Mouse (Mus musculus): ENCODE data around the gene Baz1b.

Gene Baz1b

GRCm38 (mm10) chr5:135186621-135187348, at the start of gene Baz1b:
Gene Baz1b, plus strand, starts transcription at chr5:135187264.
- in situ Hi-C loops (cut with MboI): no loop called here

DNA sequence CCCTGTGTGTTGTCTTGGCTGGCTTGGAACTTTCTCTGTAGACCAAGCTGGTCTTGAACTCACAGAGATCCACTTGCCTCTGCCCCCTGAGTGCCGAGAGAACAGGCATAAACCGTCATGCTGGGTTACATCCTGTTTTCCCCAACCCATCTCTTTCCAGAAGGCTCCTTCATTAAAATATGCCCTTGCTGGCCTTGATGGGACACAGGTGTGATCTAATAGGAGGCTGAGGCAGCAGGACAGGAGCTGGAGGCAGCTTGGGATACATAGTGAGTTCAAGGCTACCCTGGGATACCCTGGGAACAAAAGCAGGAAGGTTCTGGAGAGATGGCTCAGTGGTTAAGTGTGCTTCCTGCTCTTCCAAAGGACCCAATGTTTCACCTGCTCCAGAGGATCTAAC, 47.2 kb upstream of the Baz1b start:
- in situ Hi-C loops (cut with MboI): no loop called here

- in situ Hi-C loops (cut with MboI): no loop called here
Measured at GRCm38 (mm10) chr5:135144469-135144868, 42.6 kb upstream of the Baz1b start.

DNA sequence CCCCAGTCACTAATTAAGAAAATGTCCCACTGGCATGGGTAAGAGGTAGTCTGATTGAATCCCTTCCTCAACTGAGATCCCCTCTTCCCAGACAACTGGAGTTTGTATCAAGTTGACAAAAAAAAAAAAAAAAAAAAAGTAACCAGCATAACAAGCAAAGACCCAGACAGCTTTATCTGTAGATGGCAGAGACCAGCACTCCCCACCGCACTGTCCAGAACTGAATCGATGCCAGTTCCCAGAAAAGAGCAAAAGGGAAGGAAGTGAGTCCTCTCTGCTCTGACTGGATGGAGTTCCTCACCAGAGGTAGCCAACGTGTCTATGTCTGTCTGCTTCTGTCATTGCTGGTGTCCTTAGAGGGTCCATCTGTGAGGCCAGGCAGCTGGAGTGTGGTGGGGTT, 41.5 kb upstream of the Baz1b start:
- in situ Hi-C loops (cut with MboI): no loop called here

- in situ Hi-C loops (cut with MboI): no loop called here
Measured at GRCm38 (mm10) chr5:135145955-135146354, 41.1 kb upstream of the Baz1b start.

- in situ Hi-C loops (cut with MboI): no loop called here
Measured at GRCm38 (mm10) chr5:135148715-135149052, 38.4 kb upstream of the Baz1b start.

DNA sequence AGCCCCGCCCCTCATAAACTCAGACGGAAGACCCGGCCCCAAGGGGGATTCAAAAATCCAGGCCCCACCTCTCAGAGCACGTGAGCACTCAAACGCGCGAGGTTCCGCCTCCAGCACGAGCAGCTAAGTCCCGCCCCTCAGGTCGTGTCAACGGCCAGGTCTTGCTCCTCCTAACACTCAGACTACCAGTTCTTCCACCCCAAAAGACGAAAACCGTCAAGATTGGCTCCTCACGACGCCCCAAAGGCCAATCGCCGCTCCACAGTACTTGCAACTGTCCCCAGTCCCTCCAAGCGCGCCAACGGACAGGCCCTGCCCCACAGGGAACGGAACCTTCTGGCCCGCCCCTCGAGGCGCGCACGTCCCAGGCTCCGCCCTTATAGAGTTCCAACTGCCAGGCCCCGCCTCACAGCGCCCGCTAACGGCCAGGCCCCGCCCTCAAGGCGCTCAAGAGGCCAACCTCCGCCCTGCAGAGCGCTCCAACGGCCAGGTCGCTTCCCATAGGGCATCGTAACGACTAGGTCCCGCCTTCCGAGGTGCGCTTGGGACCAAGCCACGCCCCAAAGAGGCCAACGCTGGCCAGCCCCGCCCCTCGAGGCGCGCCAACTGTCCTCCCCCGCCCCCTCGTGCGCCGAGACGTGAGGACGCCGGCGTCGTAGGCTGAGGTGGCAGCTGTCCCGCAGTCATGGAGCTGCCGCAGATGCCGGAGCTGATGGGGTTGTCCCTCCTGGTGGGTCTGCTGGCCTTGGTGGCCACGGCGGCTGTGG, 37.8 kb upstream of the Baz1b start, which contains the start of gene Tbl2:
TSS of gene Tbl2 (plus strand) at position 605 of the 767 bp plus-strand sequence.
- in situ Hi-C loops (cut with MboI): no loop called here

DNA sequence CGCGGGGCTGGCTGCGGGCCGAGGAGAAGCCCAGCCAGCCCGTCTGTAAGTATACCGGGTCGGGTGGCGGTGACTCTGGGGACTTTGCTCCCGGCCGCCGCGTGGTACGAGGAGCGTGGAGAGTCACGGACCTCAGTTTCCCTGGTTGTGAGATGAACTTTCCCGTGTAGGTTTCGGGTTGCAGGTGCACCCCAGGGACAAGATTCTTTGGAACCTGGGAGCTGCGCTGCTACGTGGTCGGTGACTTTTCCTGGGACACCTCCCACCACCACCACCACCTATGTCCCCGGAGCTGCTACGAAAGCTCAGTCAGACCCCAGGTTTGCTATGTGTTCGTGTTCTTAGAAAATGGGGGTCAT, 37.3 kb upstream of the Baz1b start:
- in situ Hi-C loops (cut with MboI): no loop called here

DNA sequence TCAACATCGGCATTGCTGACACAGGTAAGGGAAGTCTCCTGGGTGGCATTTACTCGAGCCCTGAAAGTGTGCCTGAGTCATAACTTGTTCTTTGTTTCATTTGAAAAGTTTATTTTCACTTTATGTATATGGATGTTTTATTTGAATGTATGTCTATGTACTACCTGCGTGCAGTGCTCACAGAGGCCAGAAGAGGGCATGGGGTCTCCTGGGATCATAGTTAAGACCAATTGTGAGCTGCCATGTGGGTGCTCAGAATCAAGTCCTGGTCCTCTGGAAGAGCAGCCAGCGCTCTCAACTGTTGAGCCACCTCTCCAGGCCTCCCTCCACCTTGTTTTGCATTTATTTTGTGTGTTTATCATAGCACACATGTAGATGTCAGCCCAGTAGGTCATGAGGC, 30.6 kb upstream of the Baz1b start:
- in situ Hi-C loops (cut with MboI): no loop called here

DNA sequence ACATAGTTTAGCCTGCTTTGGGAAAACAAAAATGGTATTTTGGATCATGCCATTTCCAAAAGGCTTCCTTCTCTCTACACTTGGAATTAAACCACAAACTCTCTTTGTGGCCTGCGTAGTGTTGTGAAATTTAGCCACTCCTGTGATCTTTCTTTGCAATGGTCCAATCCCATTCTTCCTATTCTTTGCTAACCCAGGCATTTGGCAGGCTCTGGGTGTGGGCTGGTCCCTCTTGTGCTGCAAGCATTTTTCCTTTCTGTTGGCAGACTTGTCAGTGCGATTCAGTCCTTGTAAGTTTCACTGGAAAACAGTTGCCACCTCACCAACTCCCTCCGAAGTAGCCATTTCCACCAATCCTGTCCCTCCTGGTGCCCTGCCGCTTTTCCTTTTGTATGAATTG, 25.8 kb upstream of the Baz1b start:
- in situ Hi-C loops (cut with MboI): no loop called here

DNA sequence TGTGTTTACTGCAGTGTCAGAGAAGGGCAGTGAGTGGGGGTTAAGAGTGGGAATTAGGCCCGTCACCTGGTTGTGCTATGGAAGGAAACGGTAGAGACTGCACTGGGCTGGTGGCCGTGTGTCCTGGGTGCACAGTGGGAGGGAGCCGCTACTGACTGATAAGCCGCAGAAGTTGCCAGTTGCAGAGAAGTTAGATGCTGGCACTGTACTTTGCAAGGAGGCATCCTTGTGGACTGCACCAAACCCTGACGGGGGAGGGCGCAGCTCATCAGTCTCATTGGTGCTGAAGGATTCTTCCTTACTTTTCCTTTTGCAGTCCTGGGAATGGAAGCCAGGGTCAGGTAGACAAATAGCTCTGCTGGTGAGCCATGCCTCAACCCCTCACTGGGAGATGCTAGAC, 25.4 kb upstream of the Baz1b start:
- in situ Hi-C loops (cut with MboI): no loop called here

DNA sequence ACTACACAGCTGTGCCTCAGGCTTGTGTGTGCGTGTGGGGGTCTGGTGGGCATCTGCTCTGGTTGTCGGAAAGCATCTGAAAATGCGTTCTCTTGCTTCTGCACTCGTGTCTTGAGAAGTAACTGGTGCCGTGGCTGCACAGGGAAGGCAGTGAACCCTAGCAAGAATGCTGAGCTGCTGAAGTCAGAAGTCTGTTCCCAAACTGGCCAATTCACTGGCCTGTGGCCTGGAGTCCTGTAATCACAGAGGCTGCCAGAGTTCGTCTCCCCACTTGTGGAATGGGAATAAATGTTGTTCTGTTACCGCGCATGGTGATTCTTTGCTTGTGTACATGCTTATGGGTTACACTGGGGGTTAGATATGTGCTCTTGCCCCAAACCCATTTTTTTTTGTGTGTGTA, 24.7 kb upstream of the Baz1b start:
- in situ Hi-C loops (cut with MboI): no loop called here

GRCm38 (mm10) chr5:135162821-135163220, 24.2 kb upstream of the Baz1b start:
- in situ Hi-C loops (cut with MboI): no loop called here

- in situ Hi-C loops (cut with MboI): no loop called here
Measured at GRCm38 (mm10) chr5:135166909-135167308, 20.2 kb upstream of the Baz1b start.

GRCm38 (mm10) chr5:135167469-135167868, 19.6 kb upstream of the Baz1b start:
- in situ Hi-C loops (cut with MboI): no loop called here

GRCm38 (mm10) chr5:135168063-135169062, 18.7 kb upstream of the Baz1b start, which contains the start of gene Bcl7b:
Gene Bcl7b, plus strand, starts transcription at chr5:135168283.
- in situ Hi-C loops (cut with MboI): no loop called here

- in situ Hi-C loops (cut with MboI): no loop called here
Measured at GRCm38 (mm10) chr5:135169479-135169878, 17.6 kb upstream of the Baz1b start.

- in situ Hi-C loops (cut with MboI): no loop called here
Measured at GRCm38 (mm10) chr5:135171688-135172220, 15.3 kb upstream of the Baz1b start.

DNA sequence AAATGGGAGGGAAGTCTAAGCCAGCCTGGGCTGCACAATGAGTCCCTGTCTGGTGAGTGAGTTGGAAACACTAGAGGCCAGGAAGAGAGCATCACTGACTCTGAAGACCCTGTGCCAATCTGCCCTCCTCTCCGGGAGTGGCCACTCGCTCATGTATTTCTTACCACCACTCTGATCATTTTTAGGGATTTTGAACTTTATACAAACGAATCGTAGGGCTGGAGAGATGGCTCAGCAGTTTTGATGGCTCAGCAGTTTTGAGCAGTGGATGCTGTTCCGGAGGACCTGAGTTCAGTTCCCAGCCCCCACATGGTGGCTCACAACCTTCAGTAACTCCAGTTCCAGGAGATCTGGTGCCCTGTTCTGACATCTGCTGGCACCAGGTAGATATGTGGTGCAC, 14.1 kb upstream of the Baz1b start:
- in situ Hi-C loops (cut with MboI): no loop called here

- in situ Hi-C loops (cut with MboI): no loop called here
Measured at GRCm38 (mm10) chr5:135175086-135175485, 12.0 kb upstream of the Baz1b start.

DNA sequence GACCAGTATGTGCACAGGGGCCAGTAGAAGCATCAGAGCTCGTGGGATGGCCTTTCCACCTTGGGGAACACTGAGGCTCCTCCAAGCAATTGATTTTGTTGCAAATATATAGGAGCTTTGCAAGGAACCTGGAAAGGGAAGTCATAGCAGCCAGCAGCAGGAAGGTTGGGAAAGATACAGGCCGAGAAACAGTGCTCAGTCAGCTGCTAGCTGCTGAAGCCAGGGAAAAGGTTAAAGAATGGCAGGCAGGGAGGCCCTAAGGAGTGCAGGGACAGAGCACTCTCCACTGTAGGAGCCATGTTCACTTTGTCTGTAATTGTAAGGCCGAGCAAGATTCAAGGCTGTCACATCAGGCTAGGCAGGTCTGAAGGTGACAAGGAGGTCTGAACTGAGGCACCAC, 8.5 kb upstream of the Baz1b start:
- in situ Hi-C loops (cut with MboI): no loop called here

DNA sequence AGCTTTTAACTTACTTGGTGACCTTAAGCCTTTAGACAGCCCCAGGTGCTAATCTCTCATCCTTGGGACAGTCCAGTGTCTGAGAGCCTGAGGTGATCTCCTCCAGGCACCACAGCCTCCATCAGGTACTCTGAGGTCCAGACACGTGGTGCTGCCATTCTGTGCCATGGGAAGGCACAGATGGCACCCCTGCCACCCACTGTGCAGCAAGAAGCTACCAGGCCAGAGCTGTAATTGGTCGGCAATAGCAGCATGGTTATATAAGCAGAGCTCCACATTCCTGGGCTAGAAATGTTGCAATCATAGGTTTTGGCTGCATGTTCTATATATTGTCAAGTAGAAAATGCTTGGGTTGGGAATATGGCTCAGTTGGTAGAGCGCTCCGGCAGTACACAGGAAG, 8.1 kb upstream of the Baz1b start:
- in situ Hi-C loops (cut with MboI): no loop called here

All from mature B cell (primary cell).